Mouse (Mus musculus): Measurements from ENCODE around the gene Espnl.

The Espnl gene

DNA sequence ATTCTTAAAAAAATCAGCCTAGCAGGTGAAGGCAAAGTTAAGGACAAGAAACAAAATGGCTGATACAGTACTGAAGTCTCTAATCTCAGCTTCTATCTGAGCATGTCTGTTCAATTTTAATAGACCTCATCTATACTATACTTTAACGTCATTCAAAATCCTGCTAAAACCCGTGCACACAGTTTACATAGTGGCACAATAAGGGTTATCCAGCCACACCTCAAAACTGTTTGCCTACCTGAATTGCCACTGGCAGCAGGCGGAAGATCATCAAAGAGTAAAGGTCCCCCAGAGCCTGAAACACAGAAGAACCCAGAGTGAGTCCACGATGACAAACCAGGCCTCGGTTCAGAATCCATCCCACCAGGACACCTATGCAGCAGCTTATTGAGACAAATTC lies 68.5 kb downstream of the Espnl start:
- no peak for DNase-seq

DNA sequence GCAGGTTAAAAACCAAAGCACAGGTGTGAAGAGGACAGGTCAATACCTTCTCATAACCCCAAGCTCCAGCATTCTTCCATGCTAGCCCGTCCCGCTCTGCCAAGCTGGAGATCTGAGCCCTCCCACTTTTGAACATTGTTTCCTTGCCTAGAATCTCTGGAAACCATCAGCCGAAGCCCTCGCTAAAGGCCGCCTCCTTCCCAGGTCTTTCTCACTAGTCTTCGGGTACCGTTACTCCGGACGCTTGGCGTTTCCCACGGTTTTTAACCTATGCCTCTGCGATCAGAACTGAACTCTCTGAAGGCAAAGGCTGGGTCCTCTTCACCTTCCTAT lies 76.0 kb downstream of the Espnl start:
- no peak for DNase-seq
